Mouse (Mus musculus): ENCODE results near the gene Atrx. TPM values are rescaled to one million over a fixed set of nuclear protein-coding genes. Genes with fewer than 3 reads are reported as not detected.
"Not testable (repeated sequence)": the region's sequence is repeated elsewhere in the genome, so short reads cannot be mapped to it uniquely, and the experiment has no call there.

Atrx gene
- polyA plus RNA-seq (2016; fragmentation: Nextera tagmentation; extraction: Ambion mirVana), result 239 and 250 TPM in 2 replicates

DNA sequence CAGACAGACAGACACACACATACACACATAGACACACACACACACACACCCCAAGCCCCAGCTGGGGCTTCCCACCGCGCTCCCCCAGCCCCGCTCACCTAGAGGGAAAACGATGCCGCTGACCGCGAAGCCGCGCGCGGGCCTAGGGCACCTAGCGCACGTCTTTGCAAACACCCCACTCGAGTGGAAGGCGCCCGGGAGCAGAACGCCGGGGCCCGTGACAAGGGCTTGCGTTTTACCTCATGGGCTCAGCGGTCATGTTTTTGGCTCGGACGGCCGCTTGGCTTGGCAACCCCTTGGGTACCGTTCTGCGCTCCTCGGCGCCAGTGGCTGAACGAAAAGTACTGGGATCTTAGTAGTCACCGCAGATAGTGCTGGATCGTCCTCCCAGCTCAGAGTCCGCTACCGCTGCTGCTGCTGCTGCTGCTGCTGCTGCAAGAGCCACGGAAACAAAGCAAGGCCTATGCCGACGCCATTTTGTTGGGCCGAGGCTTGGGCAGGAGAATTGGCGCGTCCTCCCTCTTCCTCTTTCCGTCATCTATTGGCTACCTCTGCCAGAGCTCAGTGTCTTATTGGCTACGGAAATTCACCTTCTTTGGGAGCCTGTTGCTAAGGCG, at the start of gene Atrx:
TSS of gene Atrx (minus strand) at position 543 of the 617 bp plus-strand sequence.
- WGBS, result 11% methylated on average over 42 of the region's 42 CpGs
- H3K9me3 ChIP-seq, result no peaks in the 10 kb centered on the region
- peak; percentile 91 for ATAC-seq (ENCODE audit: insufficient number of reproducible peaks, insufficient read depth, low FRiP score, low TSS enrichment)
- peak within 1 kb of the TSS; percentile 45 for H3K4me2 ChIP-seq (replicated peaks)
- no peaks in the 10 kb centered on the region for H3K27me3 ChIP-seq
- peaks cover 5% of the 10 kb centered on the region; the same call in 1 of the 2 replicates for H3K4me1 ChIP-seq
- peak within 1 kb of the TSS; percentile 92 for H3K27ac ChIP-seq
- peak within 1 kb of the TSS; percentile 63 for H3K4me3 ChIP-seq
- H3K9ac ChIP-seq, result peak within 1 kb of the TSS; percentile 80
- no peaks in the 10 kb centered on the region for H3K36me3 ChIP-seq

DNA sequence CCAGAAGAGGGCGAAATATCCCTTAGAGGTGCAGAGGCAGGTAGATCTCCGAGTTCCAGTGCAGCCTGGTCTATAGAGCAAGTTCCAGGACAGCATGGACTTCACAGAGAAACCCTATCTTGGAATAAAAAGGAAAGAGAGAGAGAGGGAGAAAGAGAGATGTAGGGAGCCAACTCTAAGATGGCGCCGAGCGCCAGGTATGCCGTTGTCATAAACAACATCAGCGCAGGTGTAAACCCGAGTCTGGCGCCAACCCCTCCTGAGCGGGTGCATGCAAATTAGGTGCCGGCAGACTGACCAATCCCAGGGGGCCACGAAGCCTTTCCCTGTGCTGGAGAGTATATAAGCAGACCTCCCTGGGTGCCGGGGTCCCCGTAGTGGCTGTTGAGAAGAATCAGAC, 27.9 kb upstream of the Atrx start:
- H3K27me3 ChIP-seq; H3K9me3 ChIP-seq; H3K4me2 ChIP-seq (replicated peaks); H3K27ac ChIP-seq; ATAC-seq (ENCODE audit: insufficient number of reproducible peaks, insufficient read depth, low FRiP score, low TSS enrichment); H3K4me3 ChIP-seq; H3K36me3 ChIP-seq; H3K4me1 ChIP-seq; H3K9ac ChIP-seq: not testable (repeated sequence)
- 78% methylated on average over 14 of the region's 14 CpGs for WGBS

GRCm38 (mm10) chrX:105953999-105954398, 24.8 kb upstream of the Atrx start:
- WGBS, result 83% methylated on average over 2 of the region's 2 CpGs
- H3K4me3 ChIP-seq, result no peak overlapping the region
- H3K9ac ChIP-seq, result no peak overlapping the region
- H3K27me3 ChIP-seq, result no peaks in the 10 kb centered on the region
- no peaks in the 10 kb centered on the region for H3K4me1 ChIP-seq
- no peaks in the 10 kb centered on the region for H3K36me3 ChIP-seq
- H3K27ac ChIP-seq, result no peak overlapping the region
- no peak for ATAC-seq (ENCODE audit: insufficient number of reproducible peaks, insufficient read depth, low FRiP score, low TSS enrichment)
- H3K9me3 ChIP-seq, result no peaks in the 10 kb centered on the region
- no peak overlapping the region for H3K4me2 ChIP-seq (replicated peaks)

GRCm38 (mm10) chrX:105946357-105946756, 17.2 kb upstream of the Atrx start:
- Histone ChIP-seq H3K36me3 (no peaks in the 10 kb centered on the region), H3K4me1 (no peaks in the 10 kb centered on the region), H3K9me3 (no peaks in the 10 kb centered on the region), H3K27ac (no peak overlapping the region), H3K4me3 (no peak overlapping the region), H3K4me2 (replicated peaks) (no peak overlapping the region), H3K27me3 (no peaks in the 10 kb centered on the region), H3K9ac (no peak overlapping the region)
- no peak for ATAC-seq (ENCODE audit: insufficient number of reproducible peaks, insufficient read depth, low FRiP score, low TSS enrichment)
- 59% methylated on average over 1 of the region's 1 CpGs for WGBS

- ATAC-seq (ENCODE audit: insufficient number of reproducible peaks, insufficient read depth, low FRiP score, low TSS enrichment), result no peak
- H3K9me3 ChIP-seq, result no peaks in the 10 kb centered on the region
Measured at GRCm38 (mm10) chrX:105939245-105939644, 10.0 kb upstream of the Atrx start.

GRCm38 (mm10) chrX:105937736-105938135, 8.5 kb upstream of the Atrx start:
- no peak for ATAC-seq (ENCODE audit: insufficient number of reproducible peaks, insufficient read depth, low FRiP score, low TSS enrichment)
- Histone ChIP-seq H3K4me3 (no peak overlapping the region), H3K9me3 (no peaks in the 10 kb centered on the region), H3K27ac (no peak overlapping the region), H3K27me3 (no peaks in the 10 kb centered on the region), H3K36me3 (no peaks in the 10 kb centered on the region), H3K9ac (no peak overlapping the region), H3K4me2 (replicated peaks) (no peak overlapping the region), H3K4me1 (no peaks in the 10 kb centered on the region)
- WGBS, result 32% methylated on average over 2 of the region's 2 CpGs

More at GRCm38 (mm10) chrX:105939245-105939644, 10.0 kb upstream of the Atrx start:
- Histone ChIP-seq H3K36me3 (no peaks in the 10 kb centered on the region), H3K4me2 (replicated peaks) (no peak overlapping the region), H3K27me3 (no peaks in the 10 kb centered on the region), H3K4me3 (no peak overlapping the region), H3K27ac (no peak overlapping the region), H3K9ac (no peak overlapping the region), H3K4me1 (no peaks in the 10 kb centered on the region)
- 76% methylated on average over 7 of the region's 7 CpGs for WGBS

DNA sequence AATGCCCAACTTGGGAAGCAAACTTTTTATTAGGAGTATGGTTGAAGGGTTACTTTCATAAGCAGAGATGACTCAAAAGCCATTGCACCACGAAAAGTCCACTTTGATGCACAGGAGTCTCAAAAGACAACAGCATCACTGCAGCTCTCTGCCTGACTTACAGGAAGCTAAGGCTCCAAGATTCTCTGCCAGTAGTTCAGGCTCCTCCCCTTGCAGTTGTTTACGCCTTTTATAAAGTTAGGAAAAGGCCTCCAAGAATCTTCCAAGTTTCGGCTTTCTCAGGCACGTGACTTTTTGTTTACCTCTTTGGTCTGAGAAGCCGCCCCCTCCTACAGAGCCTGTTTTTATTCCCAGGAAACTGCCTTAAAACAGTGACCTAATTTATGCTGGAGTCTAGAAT, 5.1 kb upstream of the Atrx start:
- H3K4me3 ChIP-seq, result no peak overlapping the region
- no peaks in the 10 kb centered on the region for H3K9me3 ChIP-seq
- H3K27ac ChIP-seq, result no peak overlapping the region
- no peak overlapping the region for H3K4me2 ChIP-seq (replicated peaks)
- H3K4me1 ChIP-seq, result no peaks in the 10 kb centered on the region
- no peak overlapping the region for H3K9ac ChIP-seq
- no peaks in the 10 kb centered on the region for H3K36me3 ChIP-seq
- H3K27me3 ChIP-seq, result no peaks in the 10 kb centered on the region
- ATAC-seq (ENCODE audit: insufficient number of reproducible peaks, insufficient read depth, low FRiP score, low TSS enrichment), result no peak
- 54% methylated on average over 5 of the region's 5 CpGs for WGBS

DNA sequence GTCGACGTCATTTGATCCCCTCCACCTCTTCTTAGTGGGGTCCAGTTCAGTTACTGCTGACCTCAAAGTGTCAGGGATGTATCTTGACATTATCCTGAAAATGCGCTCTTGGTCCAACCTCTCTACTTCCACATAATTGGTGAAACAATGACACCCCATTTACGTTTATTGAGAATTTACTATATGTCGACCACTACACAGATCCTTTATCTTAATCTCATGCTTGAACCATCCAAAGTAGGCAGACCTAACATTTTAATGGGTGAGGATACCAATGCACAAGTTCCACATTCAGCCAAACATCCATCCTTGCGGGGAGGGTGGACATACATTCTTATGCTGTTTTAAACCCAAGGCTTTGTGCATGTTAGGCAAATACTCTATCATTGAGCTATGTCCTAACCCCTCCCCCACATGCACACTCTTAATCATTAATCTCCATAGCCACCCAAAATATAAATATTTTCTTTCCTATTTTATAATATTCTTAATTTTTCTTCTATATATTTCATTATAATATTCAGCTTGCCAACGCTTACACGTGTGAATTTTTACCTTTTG, 355 bp upstream of the Atrx start:
- Histone ChIP-seq H3K4me2 (replicated peaks) (peak overlapping the region; percentile 24), H3K4me1 (peaks cover 5% of the 10 kb centered on the region; the same call in 1 of the 2 replicates), H3K9me3 (no peaks in the 10 kb centered on the region), H3K9ac (no peak overlapping the region; the same call in 1 of the 2 replicates), H3K36me3 (no peaks in the 10 kb centered on the region), H3K4me3 (peak overlapping the region; percentile 63; the same call in 1 of the 2 replicates), H3K27ac (no peak overlapping the region), H3K27me3 (no peaks in the 10 kb centered on the region)
- WGBS, result 40% methylated on average over 8 of the region's 8 CpGs
- ATAC-seq (ENCODE audit: insufficient number of reproducible peaks, insufficient read depth, low FRiP score, low TSS enrichment), result peak; percentile 22; the same call in 1 of the 2 replicates

GRCm38 (mm10) chrX:105927941-105928860, 1.0 kb downstream of the Atrx start:
- WGBS, result 21% methylated on average over 43 of the region's 69 CpGs
- H3K4me2 ChIP-seq (replicated peaks), result peak overlapping the region; percentile 45
- H3K4me3 ChIP-seq, result peak overlapping the region; percentile 63
- ATAC-seq (ENCODE audit: insufficient number of reproducible peaks, insufficient read depth, low FRiP score, low TSS enrichment), result peak; percentile 37; the same call in 1 of the 2 replicates
- H3K27me3 ChIP-seq, result no peaks in the 10 kb centered on the region
- H3K9me3 ChIP-seq, result no peaks in the 10 kb centered on the region
- H3K36me3 ChIP-seq, result no peaks in the 10 kb centered on the region
- peak overlapping the region; percentile 80 for H3K9ac ChIP-seq
- H3K27ac ChIP-seq, result peak overlapping the region; percentile 92
- H3K4me1 ChIP-seq, result peaks cover 5% of the 10 kb centered on the region; the same call in 1 of the 2 replicates

GRCm38 (mm10) chrX:105926121-105926735, 3.0 kb downstream of the Atrx start:
- no peak overlapping the region for H3K4me3 ChIP-seq

GRCm38 (mm10) chrX:105924326-105925070, 4.7 kb downstream of the Atrx start:
- no peaks in the 10 kb centered on the region for H3K9me3 ChIP-seq
- 83% methylated on average over 5 of the region's 5 CpGs for WGBS
- H3K9ac ChIP-seq, result no peak overlapping the region
- no peaks in the 10 kb centered on the region for H3K36me3 ChIP-seq
- H3K4me3 ChIP-seq, result no peak overlapping the region
- no peak overlapping the region for H3K27ac ChIP-seq
- H3K27me3 ChIP-seq, result no peaks in the 10 kb centered on the region
- no peak overlapping the region for H3K4me2 ChIP-seq (replicated peaks)
- peaks cover 5% of the 10 kb centered on the region; the same call in 1 of the 2 replicates for H3K4me1 ChIP-seq
- ATAC-seq (ENCODE audit: insufficient number of reproducible peaks, insufficient read depth, low FRiP score, low TSS enrichment), result no peak

More at GRCm38 (mm10) chrX:105926121-105926735, 3.0 kb downstream of the Atrx start:
- H3K36me3 ChIP-seq, result no peaks in the 10 kb centered on the region
- no peak for ATAC-seq (ENCODE audit: insufficient number of reproducible peaks, insufficient read depth, low FRiP score, low TSS enrichment)
- H3K4me1 ChIP-seq, result peaks cover 5% of the 10 kb centered on the region; the same call in 1 of the 2 replicates
- no peak overlapping the region for H3K27ac ChIP-seq
- no peaks in the 10 kb centered on the region for H3K27me3 ChIP-seq
- no peaks in the 10 kb centered on the region for H3K9me3 ChIP-seq
- H3K9ac ChIP-seq, result no peak overlapping the region
- 70% methylated on average over 12 of the region's 12 CpGs for WGBS
- H3K4me2 ChIP-seq (replicated peaks), result peak overlapping the region; percentile 45
